8 mouse cellular contexts compared by ENCODE assay signal in genomic region chr10:120474301-120474700, GRCm38 (mm10). TPM values are rescaled to one million over a fixed set of nuclear protein-coding genes. Genes with fewer than 3 reads are reported as not detected.
DNase-seq lines count a peak whose midpoint lies in the region; ATAC-seq and TF ChIP-seq lines count a peak whose summit lies in the region.

No protein-coding gene starts in this region.

- peaks cover 45% of the 10 kb centered on the region for H3K4me1 ChIP-seq in forebrain, embryonic 16.5 days (replicated peaks; ENCODE audit: control insufficient read depth, insufficient read depth, low read length)
- H3K4me1 ChIP-seq in kidney, embryonic 16.5 days (ENCODE audit: insufficient read depth, low read length) = peaks cover 28% of the 10 kb centered on the region

- peak; percentile 4 to 6 for DNase-seq in B cell, adult 2 months
- DNase-seq in ZHBTc4 (ENCODE audit: low read depth, low spot score) = peak; percentile 77
- DNase-seq in spleen, postnatal 10 days (ENCODE audit: low spot score in 2 of 2) = no peak
- no peak for DNase-seq in gastrocnemius, postnatal 25 days
- no peak for DNase-seq in MN1 (ENCODE audit: low spot score)

- ATAC-seq in forebrain, embryonic 16.5 days = no peak
- no peak for ATAC-seq in kidney, embryonic 16.5 days (ENCODE audit: low FRiP score, low TSS enrichment)

- H3ac ChIP-seq in myocyte (ENCODE audit: control insufficient read depth, insufficient read length) = no peak overlapping the region

- WGBS in forebrain, embryonic 16.5 days = 0% methylated on average over 20 of the region's 20 CpGs
- WGBS in kidney, embryonic 16.5 days = under 1% methylated on average over 20 of the region's 20 CpGs

- no peaks in the 10 kb centered on the region for H3K9me3 ChIP-seq in forebrain, embryonic 16.5 days (ENCODE audit: control insufficient read depth, low read length)
- H3K9me3 ChIP-seq in kidney, embryonic 16.5 days (ENCODE audit: low read length) = no peaks in the 10 kb centered on the region

- no peak overlapping the region for H3K9ac ChIP-seq in forebrain, embryonic 16.5 days (replicated peaks; ENCODE audit: low read depth, low read length)
- peak overlapping the region; percentile 98 for H3K9ac ChIP-seq in kidney, embryonic 16.5 days (replicated peaks; ENCODE audit: low read length)

- peak overlapping the region; percentile 60 for H3K4me3 ChIP-seq in forebrain, embryonic 16.5 days (replicated peaks; ENCODE audit: low read length)
- H3K4me3 ChIP-seq in kidney, embryonic 16.5 days (ENCODE audit: low read length) = peak overlapping the region; percentile 60
- peak overlapping the region; percentile 82 for H3K4me3 ChIP-seq in myocyte

- H3K27me3 ChIP-seq in forebrain, embryonic 16.5 days (replicated peaks; ENCODE audit: control insufficient read depth, insufficient read depth, low read length) = peaks cover 5% of the 10 kb centered on the region; the same call in 1 of the 2 replicates
- no peaks in the 10 kb centered on the region for H3K27me3 ChIP-seq in kidney, embryonic 16.5 days (ENCODE audit: insufficient read depth, low read length)
- H3K27me3 ChIP-seq in myocyte (ENCODE audit: control insufficient read depth, insufficient read depth, insufficient read length) = no peaks in the 10 kb centered on the region

- TF ChIP-seq POLR2A in myocyte (IDR thresholded peaks at IDR 0.05; ENCODE audit: insufficient read length, low read depth) = no peak

- H3K36me3 ChIP-seq in forebrain, embryonic 16.5 days (ENCODE audit: control insufficient read depth, insufficient read depth) = no peaks in the 10 kb centered on the region
- peaks cover 6% of the 10 kb centered on the region; the same call in 1 of the 2 replicates for H3K36me3 ChIP-seq in kidney, embryonic 16.5 days (ENCODE audit: insufficient read depth, low read length)
- no peaks in the 10 kb centered on the region for H3K36me3 ChIP-seq in myocyte (ENCODE audit: control insufficient read depth, insufficient read depth)

- no peak overlapping the region for H3K27ac ChIP-seq in forebrain, embryonic 16.5 days (ENCODE audit: low read length)
- peak overlapping the region; percentile 97 for H3K27ac ChIP-seq in kidney, embryonic 16.5 days (ENCODE audit: low read length)

- H3K4me2 ChIP-seq in forebrain, embryonic 16.5 days (ENCODE audit: low read length) = peak overlapping the region; percentile 91
- peak overlapping the region; percentile 97 for H3K4me2 ChIP-seq in kidney, embryonic 16.5 days (replicated peaks; ENCODE audit: low read depth, low read length)
- peak overlapping the region; percentile 98 for H3K4me2 ChIP-seq in myocyte (ENCODE audit: low read depth)

- H3K79me2 ChIP-seq in myocyte (ENCODE audit: control insufficient read depth, insufficient read depth) = peaks cover 56% of the 10 kb centered on the region

TF ChIP-seq in myocyte, 11 proteins besides CTCF, POLR2A, EP300 and RAD21:
- TF ChIP-seq E2F4 (IDR thresholded peaks at IDR 0.05; ENCODE audit: insufficient read depth) (no peak), USF1 (IDR thresholded peaks at IDR 0.05; ENCODE audit: low read depth) (no peak), POLR2AphosphoS2 (IDR thresholded peaks at IDR 0.05; ENCODE audit: insufficient read length, low read depth) (no peak), SRF (IDR thresholded peaks at IDR 0.05; ENCODE audit: control insufficient read depth, insufficient read length, low read depth) (no peak), REST (IDR thresholded peaks at IDR 0.05; ENCODE audit: insufficient read depth, insufficient read length) (no peak), CEBPB (IDR thresholded peaks at IDR 0.05; ENCODE audit: insufficient read depth, poor library complexity, severe bottlenecking) (no peak)
TF ChIP-seq in myocyte: peak in this region for 0.

RNA-seq across cellular contexts. Expression of gene Hmga2, which starts 2.0 kb away (rescaled TPM):
- 0.68 and 0.71 TPM in 2 replicates for polyA plus RNA-seq in forebrain, embryonic 16.5 days (2015; fragmentation: Nextera tagmentation; extraction: Ambion mirVana)
- 15.4 and 21.2 TPM in 2 replicates for polyA plus RNA-seq in kidney, embryonic 16.5 days (2015; fragmentation: Nextera tagmentation; extraction: Ambion mirVana)
- 4.3 TPM for polyA plus RNA-seq in myocyte (2012; fragmentation: generic; extraction: Trizol)
- under 1 TPM; 0.08 to 0.13 TPM for total RNA-seq in gastrocnemius, postnatal 25 days (2021)

Comparison
In these comparisons a context has a peak if more than half of its experiments do, and no peak if none do; other contexts are left out.
1. DNase-seq: peak in B cell, adult 2 months (2 of 2) and ZHBTc4 (single experiment); none in spleen, postnatal 10 days (0 of 2), gastrocnemius, postnatal 25 days (single experiment) and MN1 (single experiment).
2. Peak in every context shown above with its lines, with median percentiles within 50 percentile points of each other: H3K4me2 ChIP-seq and H3K4me3 ChIP-seq.